Mouse (Mus musculus) CH12.LX (cell line): ENCODE measurements around the gene Slc44a4. TPM values are rescaled to one million over a fixed set of nuclear protein-coding genes. Genes with fewer than 3 reads are reported as not detected.

Source experiments
- DNase-seq: peaks from one replicate; pipeline ENCODE4 v3.0.0-alpha.2; 2013; ENCODE audit errors: extremely low read depth
- H3K27ac ChIP-seq: 2 replicates; pipeline ENCODE4 v1.5.1; 2012; ENCODE audit warnings: low read depth, mild to moderate bottlenecking, control low read depth, moderate library complexity; ENCODE audit not compliant: insufficient read depth
- H3K27me3 ChIP-seq: replicated peaks from 2 replicates; pipeline ENCODE3; 2012; ENCODE audit warnings: inconsistent platforms
- H3K36me3 ChIP-seq, 2 experiments: replicated peaks in 1 of 2; 2 replicates each; pipeline versions ENCODE3 to v1.6.1; 2012; ENCODE audit warnings: inconsistent platforms in 1 of 2, low read length in 1 of 2, mild to moderate bottlenecking in 1 of 2, mixed read lengths in 1 of 2, moderate library complexity in 1 of 2; ENCODE audit not compliant: control insufficient read depth in 1 of 2, insufficient read depth in 1 of 2
- H3K4me1 ChIP-seq, 2 experiments: 2 replicates each; pipeline ENCODE4 v1.6.1; 2012; ENCODE audit warnings: inconsistent platforms in 1 of 2, moderate library complexity in 1 of 2; ENCODE audit not compliant: insufficient read depth in 2 of 2, control insufficient read depth in 1 of 2
- H3K4me2 ChIP-seq: 2 replicates; pipeline ENCODE4 v1.6.1; 2012; ENCODE audit warnings: low read depth, mild to moderate bottlenecking, control low read depth; ENCODE audit not compliant: poor library complexity, insufficient read depth, severe bottlenecking
- H3K4me3 ChIP-seq, 3 experiments: fragments of 150-350 bp in 1 of 3; sonication (generic) in 1 of 3; replicated peaks in 1 of 3; 2 replicates each; pipeline versions ENCODE3 to v1.5.1; 2011 to 2012; ENCODE audit warnings: low read depth in 2 of 3, low read length in 2 of 3, mild to moderate bottlenecking in 2 of 3, moderate library complexity in 2 of 3, control low read depth in 1 of 3, improper control_type of control experiment in 1 of 3, inconsistent platforms in 1 of 3, mixed read lengths in 1 of 3; ENCODE audit not compliant: poor library complexity in 1 of 3
- H3K79me2 ChIP-seq: replicated peaks from 2 replicates; pipeline ENCODE4 v1.6.1; 2012; ENCODE audit warnings: mild to moderate bottlenecking, moderate library complexity; ENCODE audit not compliant: control insufficient read depth, poor library complexity, insufficient read depth, severe bottlenecking; ENCODE audit errors: extremely low read depth
- H3K9ac ChIP-seq: 2 replicates; pipeline ENCODE4 v1.6.1; 2012; ENCODE audit warnings: low read depth, mild to moderate bottlenecking, control low read depth, moderate library complexity; ENCODE audit not compliant: insufficient read depth
- H3K9me3 ChIP-seq: replicated peaks from 2 replicates; pipeline ENCODE3; 2012; ENCODE audit warnings: low read length, inconsistent platforms, mixed read lengths
- BHLHE40 ChIP-seq: IDR thresholded peaks from 2 replicates; pipeline ENCODE4 v1.6.1; 2011; ENCODE audit warnings: mild to moderate bottlenecking, low read depth, low read length, improper control_type of control experiment
- CTCF ChIP-seq, 2 experiments: IDR thresholded peaks in 1 of 2; conservative IDR thresholded peaks in 1 of 2; 2 replicates each; pipeline ENCODE4 v1.5.1; 2011 to 2012; ENCODE audit warnings: low read depth in 2 of 2, low read length in 2 of 2, improper control_type of control experiment in 1 of 2, inconsistent platforms in 1 of 2, mild to moderate bottlenecking in 1 of 2, moderate library complexity in 1 of 2
- ELF1 ChIP-seq: IDR thresholded peaks from 2 replicates; pipeline ENCODE4 v1.6.1; 2014; ENCODE audit warnings: low read depth, mild to moderate bottlenecking, inconsistent platforms, low read length, improper control_type of control experiment
- EP300 ChIP-seq: IDR thresholded peaks from 2 replicates; pipeline ENCODE4 v1.6.1; 2011; ENCODE audit warnings: low read length, improper control_type of control experiment
- ETS1 ChIP-seq: conservative IDR thresholded peaks from 2 replicates; pipeline ENCODE4 v1.6.1; 2012; ENCODE audit warnings: low read depth, mild to moderate bottlenecking, inconsistent platforms, low read length, improper control_type of control experiment, moderate library complexity
- GABPA ChIP-seq: IDR thresholded peaks from 2 replicates; pipeline ENCODE4 v1.6.1; 2012; ENCODE audit warnings: low read depth, low read length, improper control_type of control experiment, inconsistent platforms; ENCODE audit not compliant: insufficient replicate concordance
- HCFC1 ChIP-seq: IDR thresholded peaks from 2 replicates; pipeline ENCODE4 v1.6.1; 2012; ENCODE audit warnings: low read depth, mild to moderate bottlenecking, inconsistent platforms, low read length, improper control_type of control experiment
- JUN ChIP-seq: IDR thresholded peaks from 2 replicates; pipeline ENCODE4 v1.6.1; 2011; ENCODE audit warnings: low read depth, mild to moderate bottlenecking, low read length, improper control_type of control experiment, moderate library complexity; ENCODE audit not compliant: insufficient read depth
- JUND ChIP-seq: conservative IDR thresholded peaks from 2 replicates; pipeline ENCODE4 v1.6.1; 2011; ENCODE audit warnings: low read depth, low read length, improper control_type of control experiment
- MAZ ChIP-seq: IDR thresholded peaks from 2 replicates; pipeline ENCODE4 v1.6.1; 2012; ENCODE audit warnings: low read depth, mild to moderate bottlenecking, inconsistent platforms, low read length, improper control_type of control experiment, moderate library complexity
- NRF1 ChIP-seq: IDR thresholded peaks from 2 replicates; pipeline ENCODE4 v1.6.1; 2014; ENCODE audit warnings: low read depth, mild to moderate bottlenecking, inconsistent platforms, low read length, improper control_type of control experiment, moderate library complexity
- PAX5 ChIP-seq: IDR thresholded peaks from 2 replicates; pipeline ENCODE4 v1.6.1; 2012; ENCODE audit warnings: low read length, inconsistent platforms, mixed read lengths
- POLR2A ChIP-seq: IDR thresholded peaks from 2 replicates; pipeline ENCODE4 v1.6.1; 2011; ENCODE audit warnings: low read depth, mild to moderate bottlenecking, improper control_type of control experiment, low read length
- POLR2AphosphoS2 ChIP-seq: IDR thresholded peaks from 2 replicates; pipeline ENCODE4 v1.6.1; 2011; ENCODE audit warnings: low read depth, low read length, improper control_type of control experiment
- RAD21 ChIP-seq: IDR thresholded peaks from 2 replicates; pipeline ENCODE4 v1.6.1; 2011; ENCODE audit warnings: low read depth, mild to moderate bottlenecking, low read length, improper control_type of control experiment, moderate library complexity
- SMC3 ChIP-seq: IDR thresholded peaks from 2 replicates; pipeline ENCODE4 v1.6.1; 2011; ENCODE audit warnings: low read depth, low read length, improper control_type of control experiment
- TBP ChIP-seq: conservative IDR thresholded peaks from 2 replicates; pipeline ENCODE4 v1.6.1; 2011; ENCODE audit warnings: low read depth, low read length, improper control_type of control experiment
- USF2 ChIP-seq: conservative IDR thresholded peaks from 2 replicates; pipeline ENCODE4 v1.6.1; 2011; ENCODE audit warnings: low read depth, low read length, improper control_type of control experiment
- ZC3H11A ChIP-seq: IDR thresholded peaks from 2 replicates; pipeline ENCODE4 v1.6.1; 2012; ENCODE audit warnings: low read depth, mild to moderate bottlenecking, inconsistent platforms, low read length, improper control_type of control experiment
- ZKSCAN1 ChIP-seq: IDR thresholded peaks from 2 replicates; pipeline ENCODE4 v1.6.1; 2012; ENCODE audit warnings: low read depth, inconsistent platforms, low read length, improper control_type of control experiment, borderline replicate concordance
- ZMIZ1 ChIP-seq: IDR thresholded peaks from 2 replicates; pipeline ENCODE4 v1.6.1; 2012; ENCODE audit warnings: low read depth, mild to moderate bottlenecking, inconsistent platforms, low read length, improper control_type of control experiment
- dilution Hi-C: fragments of 300-500 bp; cut with MboI; formaldehyde crosslinking; loops from 2 replicates; pipeline ENCODE4 v1.14.3; 2020; ENCODE audit warnings: low sequenced_read_pairs; ENCODE audit not compliant: extremely low pct_unique_long_range_greater_than_20kb, extremely low pct_ligation_motif_present
- in situ Hi-C: fragments of 300-500 bp; cut with MboI; formaldehyde crosslinking; loops from 3 replicates; pipeline ENCODE4 v1.14.3; 2019; ENCODE audit warnings: low sequenced_read_pairs, low pct_ligation_motif_present, low pct_unique_long_range_greater_than_20kb, mixed read lengths
- polyA plus RNA-seq: library from polyadenylated mRNA; unstranded; fragments of >175 nt; gene quantifications from 2 replicates; pipeline ENCODE4 v1.2.1, GENCODE M21; 2012; ENCODE audit warnings: low read depth; ENCODE audit not compliant: insufficient read length
- total RNA-seq, 2 experiments: library from RNA; depleted of rRNA; stranded (reverse); fragments of 300-350 nt in 1 of 2; fragments of >200 nt in 1 of 2; gene quantifications; 2 replicates each; pipeline ENCODE4 v1.2.3; 2012 to 2014

Gene Slc44a4
- total and polyA plus RNA-seq, 3 experiments, result 0.55 to 1.4 (median 0.62) TPM

- Histone ChIP-seq H3K4me3 (no peak overlapping the region), H3K4me1 (peaks cover 11 to 27% of the 10 kb centered on the region in 2 experiments; a peak in 3 of 4 replicates), H3K79me2 (no peaks in the 10 kb centered on the region), H3K27ac (peak overlapping the region; percentile 22; the same call in 1 of the 2 replicates), H3K36me3 (no peaks in the 10 kb centered on the region), H3K9me3 (peaks cover 5% of the 10 kb centered on the region), H3K9ac (no peak overlapping the region), H3K4me2 (no peak overlapping the region), H3K27me3 (no peaks in the 10 kb centered on the region)
- in situ Hi-C loops (no loop called here), dilution Hi-C loops (no loop called here)
- no peak for TF ChIP-seq JUND
- TF ChIP-seq PAX5, result no peak
- TF ChIP-seq EP300, result no peak
- TF ChIP-seq MAZ, result no peak
- no peak for TF ChIP-seq CTCF (conservative IDR thresholded peaks at IDR 0.05 in 1 of 2, IDR thresholded peaks at IDR 0.05 in 1 of 2; ENCODE audit: low read depth in 2 of 2, low read length in 2 of 2)
- TF ChIP-seq NRF1, result no peak
- TF ChIP-seq ETS1, result no peak
- no peak for TF ChIP-seq GABPA
- TF ChIP-seq RAD21, result no peak
- TF ChIP-seq ZMIZ1, result no peak
- TF ChIP-seq HCFC1, result no peak
- TF ChIP-seq POLR2AphosphoS2, result no peak
- no peak for TF ChIP-seq ZKSCAN1
- TF ChIP-seq POLR2A, result no peak
- TF ChIP-seq TBP, result no peak
- no peak for TF ChIP-seq SMC3
- TF ChIP-seq USF2, result no peak
- TF ChIP-seq JUN, result no peak
- TF ChIP-seq ELF1, result no peak
- DNase-seq, result no peak
Measured at GRCm38 (mm10) chr17:34887942-34888341, 26.3 kb upstream of the Slc44a4 start.

- Histone ChIP-seq H3K36me3 (peaks cover 1% of the 10 kb centered on the region in 2 experiments), H3K9ac (no peak overlapping the region), H3K4me3 (no peak overlapping the region), H3K9me3 (peaks cover 5% of the 10 kb centered on the region), H3K27me3 (no peaks in the 10 kb centered on the region), H3K4me1 (peaks cover 6 to 25% of the 10 kb centered on the region in 2 experiments), H3K27ac (no peak overlapping the region), H3K79me2 (no peaks in the 10 kb centered on the region), H3K4me2 (no peak overlapping the region)
- dilution Hi-C loops, result no loop called here
- no peak for TF ChIP-seq ZC3H11A
- TF ChIP-seq BHLHE40, result 0 out of 2 replicates have a peak, but pooled peaks have one; percentile 17
- no peak for DNase-seq
- in situ Hi-C loops, result no loop called here
Measured at GRCm38 (mm10) chr17:34890074-34890743, 24.1 kb upstream of the Slc44a4 start.
